Mouse (Mus musculus) brain, adult 2 months (tissue): ENCODE measurements around the gene Rrnad1.
"Not testable (repeated sequence)": the region's sequence is repeated elsewhere in the genome, so short reads cannot be mapped to it uniquely, and the experiment has no call there.

Experiments
- DNase-seq: peaks from one replicate; pipeline ENCODE4 v3.0.0; 2011; ENCODE audit warnings: low read depth, low spot score

Rrnad1 gene

GRCm38 (mm10) chr3:87918551-87918950 is 12.0 kb downstream of the Rrnad1 start:
- DNase-seq = no peak

GRCm38 (mm10) chr3:87916990-87917389 is 13.5 kb downstream of the Rrnad1 start:
- no peak for DNase-seq

GRCm38 (mm10) chr3:87913891-87914290 is 16.6 kb downstream of the Rrnad1 start:
- DNase-seq = no peak

- DNase-seq = no peak
Measured at GRCm38 (mm10) chr3:87913491-87913890, 17.0 kb downstream of the Rrnad1 start.

- DNase-seq = peak; percentile 81
Measured at GRCm38 (mm10) chr3:87910573-87911141, 19.9 kb downstream of the Rrnad1 start.

- peak; percentile 27 for DNase-seq
Measured at GRCm38 (mm10) chr3:87909874-87910273, 20.6 kb downstream of the Rrnad1 start.

GRCm38 (mm10) chr3:87909381-87909780 is 21.1 kb downstream of the Rrnad1 start:
- no peak for DNase-seq

GRCm38 (mm10) chr3:87907906-87908305 is 22.6 kb downstream of the Rrnad1 start:
- no peak for DNase-seq

GRCm38 (mm10) chr3:87906981-87907857 is 23.3 kb downstream of the Rrnad1 start:
- peak; percentile 72 for DNase-seq

GRCm38 (mm10) chr3:87906601-87906980 is 23.9 kb downstream of the Rrnad1 start:
- peak; percentile 61 for DNase-seq

GRCm38 (mm10) chr3:87905880-87906485 is 24.5 kb downstream of the Rrnad1 start, which contains the start of gene Hdgf:
Gene Hdgf, plus strand, starts transcription at chr3:87906321.
- DNase-seq = peak; percentile 98

- DNase-seq = no peak
Measured at GRCm38 (mm10) chr3:87903821-87904220, 26.7 kb downstream of the Rrnad1 start.

GRCm38 (mm10) chr3:87901959-87902358 is 28.6 kb downstream of the Rrnad1 start:
- not testable (repeated sequence) for DNase-seq

GRCm38 (mm10) chr3:87901036-87901624 is 29.4 kb downstream of the Rrnad1 start:
- DNase-seq = no peak

GRCm38 (mm10) chr3:87899776-87900175 is 30.7 kb downstream of the Rrnad1 start:
- DNase-seq = no peak

GRCm38 (mm10) chr3:87899266-87899665 is 31.3 kb downstream of the Rrnad1 start:
- DNase-seq = no peak

GRCm38 (mm10) chr3:87893367-87893905 is 37.1 kb downstream of the Rrnad1 start:
- no peak for DNase-seq

GRCm38 (mm10) chr3:87891481-87891880 is 39.0 kb downstream of the Rrnad1 start:
- DNase-seq = no peak

GRCm38 (mm10) chr3:87887400-87887799 is 43.1 kb downstream of the Rrnad1 start:
- not testable (repeated sequence) for DNase-seq

- no peak for DNase-seq
Measured at GRCm38 (mm10) chr3:87886416-87886815, 44.1 kb downstream of the Rrnad1 start.

GRCm38 (mm10) chr3:87886004-87886365 is 44.5 kb downstream of the Rrnad1 start:
- DNase-seq = no peak
